Mouse (Mus musculus): ENCODE results near the gene Tef. TPM values are rescaled to one million over a fixed set of nuclear protein-coding genes. Genes with fewer than 3 reads are reported as not detected.

Tef gene
- polyA plus RNA-seq, 1 experiment from 2014 or later = 24.9 TPM

- Histone ChIP-seq H3K27me3 (replicated peaks) (no peaks in the 10 kb centered on the region), H3K4me1 (peaks cover 14% of the 10 kb centered on the region), H3K9me3 (no peaks in the 10 kb centered on the region), H3K36me3 (peaks cover 6% of the 10 kb centered on the region), H3K27ac (peak overlapping the region; percentile 43), H3K9ac (peak overlapping the region; percentile 82), H3K4me3 (peak overlapping the region; percentile 89), H3K4me2 (replicated peaks) (peak overlapping the region; percentile 85)
- ATAC-seq (ENCODE audit: low FRiP score, low read depth) = no peak
- under 1% methylated on average over 33 of the region's 33 CpGs for WGBS
Observed at GRCm38 (mm10) chr15:81857724-81858116, 55.5 kb downstream of the Tef start.

GRCm38 (mm10) chr15:81858138-81858516 lies 55.9 kb downstream of the Tef start:
- peaks cover 3% of the 10 kb centered on the region for H3K36me3 ChIP-seq
- H3K4me1 ChIP-seq = peaks cover 14% of the 10 kb centered on the region
- no peaks in the 10 kb centered on the region for H3K9me3 ChIP-seq
- H3K9ac ChIP-seq = peak overlapping the region; percentile 82
- WGBS = under 1% methylated on average over 23 of the region's 23 CpGs
- peak overlapping the region; percentile 85 for H3K4me2 ChIP-seq (replicated peaks)
- no peak for ATAC-seq (ENCODE audit: low FRiP score, low read depth)
- H3K4me3 ChIP-seq = peak overlapping the region; percentile 89
- H3K27me3 ChIP-seq (replicated peaks) = no peaks in the 10 kb centered on the region
- peak overlapping the region; percentile 58; the same call in 1 of the 2 replicates for H3K27ac ChIP-seq

- Histone ChIP-seq H3K4me2 (replicated peaks) (peak within 1 kb of the TSS; percentile 85), H3K4me1 (peaks cover 14% of the 10 kb centered on the region), H3K4me3 (peak within 1 kb of the TSS; percentile 89), H3K27me3 (replicated peaks) (no peaks in the 10 kb centered on the region), H3K36me3 (peaks cover 3% of the 10 kb centered on the region; the same call in 1 of the 2 replicates), H3K27ac (peak within 1 kb of the TSS; percentile 59), H3K9me3 (no peaks in the 10 kb centered on the region), H3K9ac (peak within 1 kb of the TSS; percentile 82)
- under 1% methylated on average over 44 of the region's 44 CpGs for WGBS
- no peak for ATAC-seq (ENCODE audit: low FRiP score, low read depth)
Observed at GRCm38 (mm10) chr15:81858517-81859329, 56.5 kb downstream of the Tef start, which contains the start of gene Tob2. Gene Tob2 (minus strand): TSS chr15:81858796.

- ATAC-seq (ENCODE audit: low FRiP score, low read depth) = peak; percentile 81
- Histone ChIP-seq H3K4me3 (peak overlapping the region; percentile 89), H3K9ac (peak overlapping the region; percentile 82), H3K4me1 (peaks cover 14% of the 10 kb centered on the region), H3K9me3 (no peaks in the 10 kb centered on the region), H3K4me2 (replicated peaks) (peak overlapping the region; percentile 85), H3K36me3 (peaks cover 12% of the 10 kb centered on the region), H3K27ac (peak overlapping the region; percentile 59), H3K27me3 (replicated peaks) (no peaks in the 10 kb centered on the region)
- WGBS = under 1% methylated on average over 39 of the region's 39 CpGs
Observed at GRCm38 (mm10) chr15:81859330-81860255, 57.4 kb downstream of the Tef start.

- Histone ChIP-seq H3K9me3 (no peaks in the 10 kb centered on the region), H3K36me3 (peaks cover 21% of the 10 kb centered on the region), H3K27me3 (replicated peaks) (no peaks in the 10 kb centered on the region), H3K9ac (no peak overlapping the region), H3K4me1 (peaks cover 9% of the 10 kb centered on the region), H3K27ac (no peak overlapping the region), H3K4me3 (no peak overlapping the region), H3K4me2 (replicated peaks) (peak overlapping the region; percentile 85)
- WGBS = 44% methylated on average over 8 of the region's 8 CpGs
- no peak for ATAC-seq (ENCODE audit: low FRiP score, low read depth)
Observed at GRCm38 (mm10) chr15:81860471-81861135, 58.4 kb downstream of the Tef start.

- Histone ChIP-seq H3K36me3 (peaks cover 57% of the 10 kb centered on the region), H3K4me1 (no peaks in the 10 kb centered on the region), H3K9ac (no peak overlapping the region), H3K27ac (no peak overlapping the region), H3K4me2 (replicated peaks) (no peak overlapping the region), H3K27me3 (replicated peaks) (no peaks in the 10 kb centered on the region), H3K9me3 (no peaks in the 10 kb centered on the region), H3K4me3 (no peak overlapping the region)
- 92% methylated on average over 7 of the region's 7 CpGs for WGBS
- no peak for ATAC-seq (ENCODE audit: low FRiP score, low read depth)
Observed at GRCm38 (mm10) chr15:81864238-81864637, 62.0 kb downstream of the Tef start.

GRCm38 (mm10) chr15:81869985-81870384 lies 67.8 kb downstream of the Tef start:
- H3K4me2 ChIP-seq (replicated peaks) = no peak overlapping the region
- 99% methylated on average over 5 of the region's 5 CpGs for WGBS
- no peak for ATAC-seq (ENCODE audit: low FRiP score, low read depth)

GRCm38 (mm10) chr15:81871604-81872261 lies 69.5 kb downstream of the Tef start, which contains the start of gene Phf5a:
Gene Phf5a (minus strand): TSS chr15:81871911.
- Histone ChIP-seq H3K4me3 (peak within 1 kb of the TSS; percentile 96), H3K27me3 (replicated peaks) (no peaks in the 10 kb centered on the region), H3K9ac (peak within 1 kb of the TSS; percentile 84), H3K4me2 (replicated peaks) (peak within 1 kb of the TSS; percentile 80), H3K4me1 (peaks cover 11% of the 10 kb centered on the region), H3K9me3 (no peaks in the 10 kb centered on the region), H3K36me3 (peaks cover 38% of the 10 kb centered on the region), H3K27ac (peak within 1 kb of the TSS; percentile 91)
- under 1% methylated on average over 30 of the region's 30 CpGs for WGBS
- ATAC-seq (ENCODE audit: low FRiP score, low read depth) = peak; percentile 86

More at GRCm38 (mm10) chr15:81869985-81870384, 67.8 kb downstream of the Tef start:
- Histone ChIP-seq H3K4me3 (no peak overlapping the region), H3K9ac (no peak overlapping the region), H3K27ac (no peak overlapping the region), H3K36me3 (peaks cover 56% of the 10 kb centered on the region), H3K4me1 (peaks cover 11% of the 10 kb centered on the region), H3K27me3 (replicated peaks) (no peaks in the 10 kb centered on the region), H3K9me3 (no peaks in the 10 kb centered on the region)

- under 1% methylated on average over 53 of the region's 53 CpGs for WGBS
- H3K27me3 ChIP-seq (replicated peaks) = no peaks in the 10 kb centered on the region
- H3K36me3 ChIP-seq = peaks cover 30% of the 10 kb centered on the region
- peak within 1 kb of the TSS; percentile 80 for H3K4me2 ChIP-seq (replicated peaks)
- H3K9ac ChIP-seq = peak within 1 kb of the TSS; percentile 84
- H3K9me3 ChIP-seq = no peaks in the 10 kb centered on the region
- peak within 1 kb of the TSS; percentile 96 for H3K4me3 ChIP-seq
- ATAC-seq (ENCODE audit: low FRiP score, low read depth) = peak; percentile 76
- peaks cover 11% of the 10 kb centered on the region for H3K4me1 ChIP-seq
- peak within 1 kb of the TSS; percentile 91 for H3K27ac ChIP-seq
Observed at GRCm38 (mm10) chr15:81872262-81873136, 70.3 kb downstream of the Tef start, which contains the start of gene Aco2. Gene Aco2 (plus strand): TSS chr15:81872309.

All from neural tube, embryonic 12.5 days (tissue).